Mouse (Mus musculus): ENCODE measurements at regions not wholly inside any gene's neighbourhood (a gene's known extent, or its start where the extent isn't known, plus 50 kb on each side); places are given as distances from the start of the nearest gene placed in this dataset.
A peak's percentile ranks its signal among the peaks of the same experiment; 100 is the strongest.

GRCm38 (mm10) chr19:23044510-23045464, 96.2 kb upstream of the Klf9 start:
- Histone ChIP-seq H3K27ac (ENCODE audit: insufficient read depth, low read depth, low read length, poor library complexity, severe bottlenecking) (no peak overlapping the region), H3K9ac (ENCODE audit: insufficient read depth, low read depth, low read length, poor library complexity, severe bottlenecking) (no peak overlapping the region), H3K9me3 (ENCODE audit: control insufficient read depth, insufficient read depth, low read depth, low read length) (no peaks in the 10 kb centered on the region), H3K36me3 (ENCODE audit: control insufficient read depth, insufficient read depth, low read length, poor library complexity, severe bottlenecking) (peaks cover 5% of the 10 kb centered on the region; the same call in 1 of the 2 replicates), H3K4me1 (ENCODE audit: control insufficient read depth in 2 of 2, insufficient read depth in 2 of 2, low read length in 2 of 2, poor library complexity in 1 of 2) (peaks cover 4 to 6% of the 10 kb centered on the region in 2 experiments; a peak in 1 of 4 replicates), H3K4me3 (ENCODE audit: insufficient read depth in 1 of 2, low read depth in 1 of 2, low read length in 2 of 2, poor library complexity in 1 of 2, severe bottlenecking in 1 of 2) (no peak overlapping the region)
- TF ChIP-seq HCFC1 (IDR thresholded peaks at IDR 0.05; ENCODE audit: borderline replicate concordance, insufficient read depth, low read length) (no peak), MAFK (IDR thresholded peaks at IDR 0.05; ENCODE audit: insufficient read depth, low read depth, low read length) (no peak), ZNF384 (IDR thresholded peaks at IDR 0.05; ENCODE audit: low read depth, low read length) (no peak), ZC3H11A (IDR thresholded peaks at IDR 0.05; ENCODE audit: borderline replicate concordance, low read depth, low read length) (no peak), CHD2 (IDR thresholded peaks at IDR 0.05; ENCODE audit: low read depth, low read length) (no peak)
- no peak for DNase-seq (ENCODE audit: low read depth, low spot score)
- in situ Hi-C loops (cut with MboI; ENCODE audit: low sequenced_read_pairs in 2 of 2, unreplicated experiment in 2 of 2), result no loop called here

GRCm38 (mm10) chr19:23051456-23051855, 89.6 kb upstream of the Klf9 start:
- peaks cover 8% of the 10 kb centered on the region for H3K36me3 ChIP-seq (ENCODE audit: control insufficient read depth, insufficient read depth, low read length, poor library complexity, severe bottlenecking)
- H3K9me3 ChIP-seq (ENCODE audit: control insufficient read depth, insufficient read depth, low read depth, low read length), result no peaks in the 10 kb centered on the region
- no peak for DNase-seq (ENCODE audit: low read depth, low spot score)
- no peak overlapping the region for H3K27ac ChIP-seq (ENCODE audit: insufficient read depth, low read depth, low read length, poor library complexity, severe bottlenecking)
- in situ Hi-C loops (cut with MboI; ENCODE audit: low sequenced_read_pairs in 2 of 2, unreplicated experiment in 2 of 2), result no loop called here
- no peak overlapping the region for H3K4me3 ChIP-seq (ENCODE audit: insufficient read depth in 1 of 2, low read depth in 1 of 2, low read length in 2 of 2, poor library complexity in 1 of 2, severe bottlenecking in 1 of 2)
- H3K9ac ChIP-seq (ENCODE audit: insufficient read depth, low read depth, low read length, poor library complexity, severe bottlenecking), result no peak overlapping the region
- H3K4me1 ChIP-seq (ENCODE audit: control insufficient read depth in 2 of 2, insufficient read depth in 2 of 2, low read length in 2 of 2, poor library complexity in 1 of 2), result peaks cover 2 to 3% of the 10 kb centered on the region in 2 experiments; a peak in 3 of 4 replicates
- TF ChIP-seq ZC3H11A (IDR thresholded peaks at IDR 0.05; ENCODE audit: borderline replicate concordance, low read depth, low read length) (no peak), CHD2 (IDR thresholded peaks at IDR 0.05; ENCODE audit: low read depth, low read length) (no peak), HCFC1 (IDR thresholded peaks at IDR 0.05; ENCODE audit: borderline replicate concordance, insufficient read depth, low read length) (no peak), MAFK (IDR thresholded peaks at IDR 0.05; ENCODE audit: insufficient read depth, low read depth, low read length) (no peak), ZNF384 (IDR thresholded peaks at IDR 0.05; ENCODE audit: low read depth, low read length) (no peak)

- no peak for DNase-seq (ENCODE audit: low read depth, low spot score)
- H3K9me3 ChIP-seq (ENCODE audit: control insufficient read depth, insufficient read depth, low read depth, low read length), result no peaks in the 10 kb centered on the region
- no peak for TF ChIP-seq MAFK (IDR thresholded peaks at IDR 0.05; ENCODE audit: insufficient read depth, low read depth, low read length)
- no peak for TF ChIP-seq ZC3H11A (IDR thresholded peaks at IDR 0.05; ENCODE audit: borderline replicate concordance, low read depth, low read length)
- TF ChIP-seq ZNF384 (IDR thresholded peaks at IDR 0.05; ENCODE audit: low read depth, low read length), result no peak
- no peak for TF ChIP-seq HCFC1 (IDR thresholded peaks at IDR 0.05; ENCODE audit: borderline replicate concordance, insufficient read depth, low read length)
- TF ChIP-seq CHD2 (IDR thresholded peaks at IDR 0.05; ENCODE audit: low read depth, low read length), result no peak
- in situ Hi-C loops (cut with MboI; ENCODE audit: low sequenced_read_pairs in 2 of 2, unreplicated experiment in 2 of 2), result no loop called here
- no peak overlapping the region for H3K9ac ChIP-seq (ENCODE audit: insufficient read depth, low read depth, low read length, poor library complexity, severe bottlenecking)
- H3K27ac ChIP-seq (ENCODE audit: insufficient read depth, low read depth, low read length, poor library complexity, severe bottlenecking), result no peak overlapping the region
- H3K36me3 ChIP-seq (ENCODE audit: control insufficient read depth, insufficient read depth, low read length, poor library complexity, severe bottlenecking), result peaks cover 3% of the 10 kb centered on the region
- no peak overlapping the region for H3K4me3 ChIP-seq (ENCODE audit: insufficient read depth in 1 of 2, low read depth in 1 of 2, low read length in 2 of 2, poor library complexity in 1 of 2, severe bottlenecking in 1 of 2)
- peaks cover 2 to 7% of the 10 kb centered on the region in 2 experiments; a peak in 3 of 4 replicates for H3K4me1 ChIP-seq (ENCODE audit: control insufficient read depth in 2 of 2, insufficient read depth in 2 of 2, low read length in 2 of 2, poor library complexity in 1 of 2)
Observed at GRCm38 (mm10) chr19:23054440-23054839, 86.6 kb upstream of the Klf9 start.

- Histone ChIP-seq H3K4me1 (ENCODE audit: control insufficient read depth in 2 of 2, insufficient read depth in 2 of 2, low read length in 2 of 2, poor library complexity in 1 of 2) (peaks cover 2 to 7% of the 10 kb centered on the region in 2 experiments; a peak in 3 of 4 replicates), H3K9ac (ENCODE audit: insufficient read depth, low read depth, low read length, poor library complexity, severe bottlenecking) (peak overlapping the region; percentile 73; the same call in 1 of the 2 replicates), H3K36me3 (ENCODE audit: control insufficient read depth, insufficient read depth, low read length, poor library complexity, severe bottlenecking) (peaks cover 2% of the 10 kb centered on the region), H3K4me3 (ENCODE audit: insufficient read depth in 1 of 2, low read depth in 1 of 2, low read length in 2 of 2, poor library complexity in 1 of 2, severe bottlenecking in 1 of 2) (peak overlapping the region; percentile 46 to 63; a peak in 3 of 4 replicates), H3K9me3 (ENCODE audit: control insufficient read depth, insufficient read depth, low read depth, low read length) (no peaks in the 10 kb centered on the region), H3K27ac (ENCODE audit: insufficient read depth, low read depth, low read length, poor library complexity, severe bottlenecking) (peak overlapping the region; percentile 97; the same call in 1 of the 2 replicates)
- TF ChIP-seq ZNF384 (IDR thresholded peaks at IDR 0.05; ENCODE audit: low read depth, low read length) (no peak), HCFC1 (IDR thresholded peaks at IDR 0.05; ENCODE audit: borderline replicate concordance, insufficient read depth, low read length) (no peak), ZC3H11A (IDR thresholded peaks at IDR 0.05; ENCODE audit: borderline replicate concordance, low read depth, low read length) (no peak), MAFK (IDR thresholded peaks at IDR 0.05; ENCODE audit: insufficient read depth, low read depth, low read length) (no peak), CHD2 (IDR thresholded peaks at IDR 0.05; ENCODE audit: low read depth, low read length) (no peak)
- in situ Hi-C loops (cut with MboI; ENCODE audit: low sequenced_read_pairs in 2 of 2, unreplicated experiment in 2 of 2), result no loop called here
- no peak for DNase-seq (ENCODE audit: low read depth, low spot score)
Observed at GRCm38 (mm10) chr19:23055916-23056805, 84.9 kb upstream of the Klf9 start.

All from ES-E14 (cell line).